Mouse (Mus musculus) midbrain, embryonic 16.5 days (tissue): ENCODE results near the gene Tomm6. TPM values are rescaled to one million over a fixed set of nuclear protein-coding genes. Genes with fewer than 3 reads are reported as not detected.

Experiments used
- ATAC-seq: fragments of 200-750 bp; cut with Nextera tagmentation; 2 replicates; pipeline ENCODE4 v1.8.0; 2017; ENCODE audit warnings: moderate TSS enrichment
- H3K27ac ChIP-seq: fragments of 300-500 bp; sonication (generic); 2 replicates; pipeline ENCODE4 v1.5.1; 2014; ENCODE audit warnings: mild to moderate bottlenecking, low read length, mixed read lengths
- H3K27me3 ChIP-seq: fragments of 300-500 bp; sonication (generic); 2 replicates; pipeline ENCODE4 v1.6.1; 2014; ENCODE audit warnings: low read depth, low read length, mixed read lengths; ENCODE audit not compliant: control insufficient read depth, insufficient read depth
- H3K36me3 ChIP-seq: fragments of 300-500 bp; sonication (generic); 2 replicates; pipeline ENCODE4 v1.6.1; 2014; ENCODE audit warnings: mild to moderate bottlenecking, low read length, moderate library complexity, mixed read lengths; ENCODE audit not compliant: control insufficient read depth, insufficient read depth
- H3K4me1 ChIP-seq: fragments of 300-500 bp; sonication (generic); 2 replicates; pipeline ENCODE4 v1.6.1; 2014; ENCODE audit warnings: mild to moderate bottlenecking, low read length, mixed read lengths; ENCODE audit not compliant: control insufficient read depth, insufficient read depth
- H3K4me2 ChIP-seq: fragments of 300-500 bp; sonication (generic); 2 replicates; pipeline ENCODE4 v1.6.1; 2014; ENCODE audit warnings: mild to moderate bottlenecking, low read length, mixed read lengths
- H3K4me3 ChIP-seq: fragments of 300-500 bp; sonication (generic); 2 replicates; pipeline ENCODE4 v1.5.1; 2014; ENCODE audit warnings: low read depth, mild to moderate bottlenecking, low read length, moderate library complexity, mixed read lengths
- H3K9ac ChIP-seq: fragments of 300-500 bp; sonication (generic); 2 replicates; pipeline ENCODE4 v1.6.1; 2014; ENCODE audit warnings: low read depth, low read length, mixed read lengths
- H3K9me3 ChIP-seq: fragments of 300-500 bp; sonication (generic); replicated peaks from 2 replicates; pipeline ENCODE4 v1.6.1; 2014; ENCODE audit warnings: mild to moderate bottlenecking, low read length, mixed read lengths; ENCODE audit not compliant: control insufficient read depth, poor library complexity, severe bottlenecking
- WGBS: fragments of 180-500 bp; shearing (Covaris S2); extraction: QIAGEN DNeasy Blood & Tissue Kit; methylation state at CpG from one replicate; pipeline ENCODE4 v1.1.7; 2014; 5-methylcytosine and 5-hydroxymethylcytosine counted together
- polyA plus RNA-seq: library from polyadenylated mRNA; unstranded; fragments of >200 nt; fragmentation: Nextera tagmentation; extraction: Ambion mirVana; gene quantifications from 2 replicates; pipeline ENCODE4 v1.2.1, GENCODE M21; 2015

Gene Tomm6
- 252 and 268 TPM in 2 replicates for polyA plus RNA-seq

- under 1% methylated on average over 9 of the region's 9 CpGs for WGBS
- no peaks in the 10 kb centered on the region for H3K9me3 ChIP-seq
- peak within 1 kb of the TSS; percentile 85 for H3K4me3 ChIP-seq
- ATAC-seq, result no peak
- peaks cover 26% of the 10 kb centered on the region for H3K4me1 ChIP-seq
- H3K36me3 ChIP-seq, result peaks cover 4% of the 10 kb centered on the region
- no peaks in the 10 kb centered on the region for H3K27me3 ChIP-seq
- peak within 1 kb of the TSS; percentile 90 for H3K9ac ChIP-seq
- H3K4me2 ChIP-seq, result peak within 1 kb of the TSS; percentile 97
- peak within 1 kb of the TSS; percentile 84 for H3K27ac ChIP-seq
These were observed at the start of gene Tomm6 for GRCm38 (mm10) chr17:47688344-47688607. Gene Tomm6, minus strand, starts transcription at chr17:47688386.

GRCm38 (mm10) chr17:47737271-47738065 is 49.3 kb upstream of the Tomm6 start:
- Histone ChIP-seq H3K9me3 (no peaks in the 10 kb centered on the region), H3K9ac (peak overlapping the region; percentile 68), H3K4me2 (peak overlapping the region; percentile 94), H3K4me1 (peaks cover 15% of the 10 kb centered on the region), H3K36me3 (no peaks in the 10 kb centered on the region), H3K4me3 (peak overlapping the region; percentile 65), H3K27ac (no peak overlapping the region), H3K27me3 (peaks cover 17% of the 10 kb centered on the region)
- WGBS, result under 1% methylated on average over 35 of the region's 60 CpGs
- ATAC-seq, result peak; percentile 78

- H3K9me3 ChIP-seq, result no peaks in the 10 kb centered on the region
- no peak within 1 kb of the TSS for H3K27ac ChIP-seq
- H3K9ac ChIP-seq, result peak within 1 kb of the TSS; percentile 68
- peak; percentile 81 for ATAC-seq
- under 1% methylated on average over 38 of the region's 47 CpGs for WGBS
- no peaks in the 10 kb centered on the region for H3K36me3 ChIP-seq
- peaks cover 17% of the 10 kb centered on the region for H3K27me3 ChIP-seq
- H3K4me3 ChIP-seq, result peak within 1 kb of the TSS; percentile 65
- H3K4me2 ChIP-seq, result peak within 1 kb of the TSS; percentile 94
- H3K4me1 ChIP-seq, result peaks cover 15% of the 10 kb centered on the region
These were observed 48.7 kb upstream of the Tomm6 start, which contains the start of gene Tfeb for GRCm38 (mm10) chr17:47736856-47737255. Gene Tfeb, plus strand, starts transcription at chr17:47737030.

GRCm38 (mm10) chr17:47735553-47736100 is 47.4 kb upstream of the Tomm6 start:
- H3K4me3 ChIP-seq, result no peak overlapping the region
- H3K36me3 ChIP-seq, result no peaks in the 10 kb centered on the region
- peaks cover 15% of the 10 kb centered on the region for H3K4me1 ChIP-seq
- WGBS, result 78% methylated on average over 14 of the region's 14 CpGs
- no peaks in the 10 kb centered on the region for H3K9me3 ChIP-seq
- ATAC-seq, result no peak
- H3K4me2 ChIP-seq, result no peak overlapping the region
- no peak overlapping the region for H3K27ac ChIP-seq
- peaks cover 17% of the 10 kb centered on the region for H3K27me3 ChIP-seq
- H3K9ac ChIP-seq, result no peak overlapping the region

- Histone ChIP-seq H3K9me3 (no peaks in the 10 kb centered on the region), H3K27ac (no peak overlapping the region), H3K4me3 (no peak overlapping the region), H3K36me3 (no peaks in the 10 kb centered on the region), H3K27me3 (no peaks in the 10 kb centered on the region), H3K4me1 (no peaks in the 10 kb centered on the region), H3K9ac (no peak overlapping the region), H3K4me2 (no peak overlapping the region)
- no peak for ATAC-seq
- WGBS, result 49% methylated on average over 24 of the region's 24 CpGs
These were observed 42.7 kb upstream of the Tomm6 start for GRCm38 (mm10) chr17:47730633-47731575.

GRCm38 (mm10) chr17:47726566-47726965 is 38.4 kb upstream of the Tomm6 start, which contains the start of gene Pgc:
Gene Pgc, plus strand, starts transcription at chr17:47726842.
- no peaks in the 10 kb centered on the region for H3K9me3 ChIP-seq
- H3K4me1 ChIP-seq, result no peaks in the 10 kb centered on the region
- no peak within 1 kb of the TSS for H3K4me3 ChIP-seq
- H3K27ac ChIP-seq, result no peak within 1 kb of the TSS
- no peak for ATAC-seq
- 81% methylated on average over 11 of the region's 11 CpGs for WGBS
- H3K4me2 ChIP-seq, result no peak within 1 kb of the TSS
- H3K27me3 ChIP-seq, result no peaks in the 10 kb centered on the region
- H3K36me3 ChIP-seq, result no peaks in the 10 kb centered on the region
- H3K9ac ChIP-seq, result no peak within 1 kb of the TSS

- 87% methylated on average over 4 of the region's 4 CpGs for WGBS
- Histone ChIP-seq H3K4me2 (no peak overlapping the region), H3K9me3 (no peaks in the 10 kb centered on the region), H3K27me3 (no peaks in the 10 kb centered on the region), H3K27ac (no peak overlapping the region), H3K4me1 (no peaks in the 10 kb centered on the region), H3K9ac (no peak overlapping the region), H3K36me3 (no peaks in the 10 kb centered on the region), H3K4me3 (no peak overlapping the region)
- ATAC-seq, result no peak
These were observed 33.0 kb upstream of the Tomm6 start for GRCm38 (mm10) chr17:47721183-47721582.

GRCm38 (mm10) chr17:47715037-47715436 is 26.9 kb upstream of the Tomm6 start:
- H3K4me3 ChIP-seq, result no peak overlapping the region
- H3K36me3 ChIP-seq, result no peaks in the 10 kb centered on the region
- 55% methylated on average over 3 of the region's 3 CpGs for WGBS
- H3K9ac ChIP-seq, result no peak overlapping the region
- H3K4me2 ChIP-seq, result no peak overlapping the region
- H3K9me3 ChIP-seq, result no peaks in the 10 kb centered on the region
- peaks cover 2% of the 10 kb centered on the region; the same call in 1 of the 2 replicates for H3K4me1 ChIP-seq
- H3K27ac ChIP-seq, result no peak overlapping the region
- no peak for ATAC-seq
- H3K27me3 ChIP-seq, result no peaks in the 10 kb centered on the region
